Mouse (Mus musculus): ENCODE measurements around the gene Gla. TPM values are rescaled to one million over a fixed set of nuclear protein-coding genes. Genes with fewer than 3 reads are reported as not detected.
"Not testable (repeated sequence)": the region's sequence is repeated elsewhere in the genome, so short reads cannot be mapped to it uniquely, and the experiment has no call there.

Gene Gla
- polyA plus RNA-seq, 1 experiment from 2014 or later: 4.1 TPM

GRCm38 (mm10) chrX:134547330-134547729 lies 53.6 kb downstream of the Gla start:
- Histone ChIP-seq H3K36me3 (no peaks in the 10 kb centered on the region), H3K27me3 (replicated peaks) (no peaks in the 10 kb centered on the region), H3K4me1 (no peaks in the 10 kb centered on the region), H3K4me2 (no peak overlapping the region), H3K9ac (replicated peaks) (no peak overlapping the region), H3K4me3 (replicated peaks) (no peak overlapping the region), H3K27ac (replicated peaks) (no peak overlapping the region), H3K9me3 (replicated peaks) (no peaks in the 10 kb centered on the region)
- ATAC-seq (ENCODE audit: low FRiP score): no peak
- WGBS: 86% methylated on average over 4 of the region's 4 CpGs

- Histone ChIP-seq H3K4me1 (peaks cover 5% of the 10 kb centered on the region; the same call in 1 of the 2 replicates), H3K36me3 (no peaks in the 10 kb centered on the region), H3K4me3 (replicated peaks) (peak overlapping the region; percentile 52), H3K4me2 (peak overlapping the region; percentile 66), H3K9ac (replicated peaks) (peak overlapping the region; percentile 34), H3K27ac (replicated peaks) (0 out of 2 replicates have a peak overlapping the region, but pooled peaks have one; percentile 68), H3K9me3 (replicated peaks) (no peaks in the 10 kb centered on the region), H3K27me3 (replicated peaks) (no peaks in the 10 kb centered on the region)
- peak; percentile 58; the same call in 1 of the 2 replicates for ATAC-seq (ENCODE audit: low FRiP score)
- 17% methylated on average over 6 of the region's 6 CpGs for WGBS
Observed at GRCm38 (mm10) chrX:134541955-134542308, 59.0 kb downstream of the Gla start.

GRCm38 (mm10) chrX:134541145-134541954 lies 59.6 kb downstream of the Gla start, which contains the start of gene Timm8a1:
TSS of gene Timm8a1 (minus strand) at chrX:134541865.
- ATAC-seq (ENCODE audit: low FRiP score): peak; percentile 95
- Histone ChIP-seq H3K4me2 (peak within 1 kb of the TSS; percentile 66), H3K9me3 (replicated peaks) (no peaks in the 10 kb centered on the region), H3K4me1 (peaks cover 5% of the 10 kb centered on the region; the same call in 1 of the 2 replicates), H3K36me3 (no peaks in the 10 kb centered on the region), H3K9ac (replicated peaks) (peak within 1 kb of the TSS; percentile 55), H3K27ac (replicated peaks) (peak within 1 kb of the TSS; percentile 68; the same call in 1 of the 2 replicates), H3K4me3 (replicated peaks) (peak within 1 kb of the TSS; percentile 52), H3K27me3 (replicated peaks) (no peaks in the 10 kb centered on the region)
- 15% methylated on average over 23 of the region's 61 CpGs for WGBS

- Histone ChIP-seq H3K36me3 (no peaks in the 10 kb centered on the region), H3K9ac (replicated peaks) (peak overlapping the region; percentile 55), H3K4me3 (replicated peaks) (peak overlapping the region; percentile 52), H3K4me1 (peaks cover 5% of the 10 kb centered on the region; the same call in 1 of the 2 replicates), H3K4me2 (peak overlapping the region; percentile 66), H3K9me3 (replicated peaks) (no peaks in the 10 kb centered on the region), H3K27ac (replicated peaks) (no peak overlapping the region), H3K27me3 (replicated peaks) (no peaks in the 10 kb centered on the region)
- 29% methylated on average over 12 of the region's 12 CpGs for WGBS
- no peak for ATAC-seq (ENCODE audit: low FRiP score)
Observed at GRCm38 (mm10) chrX:134540414-134541135, 60.4 kb downstream of the Gla start.

GRCm38 (mm10) chrX:134539795-134540194 lies 61.1 kb downstream of the Gla start:
- H3K4me2 ChIP-seq; H3K4me1 ChIP-seq; H3K9ac ChIP-seq (replicated peaks); H3K36me3 ChIP-seq; ATAC-seq (ENCODE audit: low FRiP score); H3K27me3 ChIP-seq (replicated peaks); H3K27ac ChIP-seq (replicated peaks); H3K4me3 ChIP-seq (replicated peaks); H3K9me3 ChIP-seq (replicated peaks): not testable (repeated sequence)
- 86% methylated on average over 10 of the region's 10 CpGs for WGBS

Other genes with a start within 250 kb of the Gla start
- gene Drp2, start 196.6 kb downstream of the Gla start, polyA plus RNA-seq (2015; fragmentation: Nextera tagmentation; extraction: Ambion mirVana): 16.5 and 18.7 TPM in 2 replicates
- 0.15 and 0.28 TPM in 2 replicates for gene Taf7l, start 124.6 kb downstream of the Gla start, polyA plus RNA-seq (2015; fragmentation: Nextera tagmentation; extraction: Ambion mirVana)
- 51.9 and 62.5 TPM in 2 replicates for gene Timm8a1, start 59.3 kb downstream of the Gla start, polyA plus RNA-seq (2015; fragmentation: Nextera tagmentation; extraction: Ambion mirVana)
- gene Btk, start 17.6 kb downstream of the Gla start, polyA plus RNA-seq (2015; fragmentation: Nextera tagmentation; extraction: Ambion mirVana): 0.75 and 2.6 TPM in 2 replicates
- 184 and 216 TPM in 2 replicates for gene Rpl36a, start 15.5 kb downstream of the Gla start, polyA plus RNA-seq (2015; fragmentation: Nextera tagmentation; extraction: Ambion mirVana)
- gene Hnrnph2, start 54 bp upstream of the Gla start, polyA plus RNA-seq (2015; fragmentation: Nextera tagmentation; extraction: Ambion mirVana): 134 and 144 TPM in 2 replicates
- 4.7 and 5.4 TPM in 2 replicates for gene Armcx4, start 85.4 kb upstream of the Gla start, polyA plus RNA-seq (2015; fragmentation: Nextera tagmentation; extraction: Ambion mirVana)
- 108 and 119 TPM in 2 replicates for gene Armcx1, start 116.8 kb upstream of the Gla start, polyA plus RNA-seq (2015; fragmentation: Nextera tagmentation; extraction: Ambion mirVana)
- gene Armcx6, start 150.3 kb upstream of the Gla start, polyA plus RNA-seq (2015; fragmentation: Nextera tagmentation; extraction: Ambion mirVana): 45.2 and 49.7 TPM in 2 replicates
- 99.9 and 101 TPM in 2 replicates for gene Armcx3, start 155.5 kb upstream of the Gla start, polyA plus RNA-seq (2015; fragmentation: Nextera tagmentation; extraction: Ambion mirVana)
- gene Armcx2, start 208.1 kb upstream of the Gla start, polyA plus RNA-seq (2015; fragmentation: Nextera tagmentation; extraction: Ambion mirVana): 78.0 and 78.6 TPM in 2 replicates